Mouse (Mus musculus) stomach, embryonic 16.5 days (tissue): Measurements from ENCODE around the gene Apbb2. TPM values are rescaled to one million over a fixed set of nuclear protein-coding genes. Genes with fewer than 3 reads are reported as not detected.
A peak's percentile ranks its signal among the peaks of the same experiment; 100 is the strongest.

ENCODE experiments used
- ATAC-seq: fragments of 200-750 bp; cut with Nextera tagmentation; 2 replicates; pipeline ENCODE4 v1.8.0; 2017; ENCODE audit warnings: moderate number of reproducible peaks, moderate TSS enrichment; ENCODE audit not compliant: insufficient read depth, low FRiP score
- H3K27ac ChIP-seq: fragments of 300-500 bp; sonication (generic); 2 replicates; pipeline ENCODE4 v1.5.1; 2014; ENCODE audit warnings: low read length
- H3K27me3 ChIP-seq: fragments of 300-500 bp; sonication (generic); 2 replicates; pipeline ENCODE4 v1.6.1; 2014; ENCODE audit warnings: low read length, control low read depth, mixed read lengths; ENCODE audit not compliant: control insufficient read depth, insufficient read depth
- H3K36me3 ChIP-seq: fragments of 300-500 bp; sonication (generic); 2 replicates; pipeline ENCODE4 v1.6.1; 2014; ENCODE audit warnings: low read length; ENCODE audit not compliant: control insufficient read depth, insufficient read depth
- H3K4me1 ChIP-seq: fragments of 300-500 bp; sonication (generic); 2 replicates; pipeline ENCODE4 v1.6.1; 2014; ENCODE audit warnings: low read length, control low read depth, mixed read lengths; ENCODE audit not compliant: control insufficient read depth, insufficient read depth
- H3K4me2 ChIP-seq: fragments of 300-500 bp; sonication (generic); 2 replicates; pipeline ENCODE4 v1.6.1; 2014; ENCODE audit warnings: low read depth, low read length, mixed read lengths
- H3K4me3 ChIP-seq: fragments of 300-500 bp; sonication (generic); replicated peaks from 2 replicates; pipeline ENCODE4 v1.5.1; 2014; ENCODE audit warnings: mild to moderate bottlenecking, low read length
- H3K9ac ChIP-seq: fragments of 300-500 bp; sonication (generic); 2 replicates; pipeline ENCODE4 v1.6.1; 2014; ENCODE audit warnings: low read length
- H3K9me3 ChIP-seq: fragments of 300-500 bp; sonication (generic); replicated peaks from 2 replicates; pipeline ENCODE4 v1.6.1; 2016; ENCODE audit warnings: low read length, control low read depth; ENCODE audit not compliant: control insufficient read depth
- WGBS: fragments of 180-500 bp; shearing (Covaris S2); extraction: QIAGEN DNeasy Blood & Tissue Kit; methylation state at CpG from one replicate; pipeline ENCODE4 v1.1.7; 2014; 5-methylcytosine and 5-hydroxymethylcytosine counted together
- polyA plus RNA-seq: library from polyadenylated mRNA; unstranded; fragments of >200 nt; fragmentation: Nextera tagmentation; extraction: Ambion mirVana; gene quantifications from 2 replicates; pipeline ENCODE4 v1.2.1, GENCODE M21; 2015

Gene Apbb2
- polyA plus RNA-seq, 1 experiment from 2014 or later = 33.7 TPM

- 82% methylated on average over 4 of the region's 4 CpGs for WGBS
- H3K27ac ChIP-seq = no peak overlapping the region
These were observed 195.1 kb downstream of the Apbb2 start for GRCm38 (mm10) chr5:66423466-66423865.

GRCm38 (mm10) chr5:66421954-66422353, 196.6 kb downstream of the Apbb2 start:
- 77% methylated on average over 4 of the region's 4 CpGs for WGBS
- H3K4me1 ChIP-seq = no peaks in the 10 kb centered on the region
- H3K4me3 ChIP-seq = no peak overlapping the region
- H3K27ac ChIP-seq = no peak overlapping the region
- no peaks in the 10 kb centered on the region for H3K27me3 ChIP-seq
- H3K9ac ChIP-seq = no peak overlapping the region
- no peak overlapping the region for H3K4me2 ChIP-seq
- H3K36me3 ChIP-seq = no peaks in the 10 kb centered on the region
- no peaks in the 10 kb centered on the region for H3K9me3 ChIP-seq
- no peak for ATAC-seq

More at GRCm38 (mm10) chr5:66423466-66423865, 195.1 kb downstream of the Apbb2 start:
- H3K9me3 ChIP-seq = no peaks in the 10 kb centered on the region
- no peak overlapping the region for H3K4me3 ChIP-seq
- ATAC-seq = no peak
- no peaks in the 10 kb centered on the region for H3K36me3 ChIP-seq
- no peaks in the 10 kb centered on the region for H3K4me1 ChIP-seq
- H3K27me3 ChIP-seq = no peaks in the 10 kb centered on the region
- no peak overlapping the region for H3K4me2 ChIP-seq
- no peak overlapping the region for H3K9ac ChIP-seq

- ATAC-seq = no peak
- Histone ChIP-seq H3K4me1 (no peaks in the 10 kb centered on the region), H3K27ac (no peak overlapping the region), H3K9ac (no peak overlapping the region), H3K27me3 (no peaks in the 10 kb centered on the region), H3K4me2 (no peak overlapping the region), H3K36me3 (no peaks in the 10 kb centered on the region), H3K4me3 (no peak overlapping the region), H3K9me3 (no peaks in the 10 kb centered on the region)
- WGBS = 78% methylated on average over 15 of the region's 15 CpGs
These were observed 197.4 kb downstream of the Apbb2 start for GRCm38 (mm10) chr5:66421230-66421629.

GRCm38 (mm10) chr5:66420011-66420410, 198.6 kb downstream of the Apbb2 start:
- H3K4me3 ChIP-seq = no peak overlapping the region
- H3K9ac ChIP-seq = no peak overlapping the region
- 73% methylated on average over 7 of the region's 7 CpGs for WGBS
- H3K36me3 ChIP-seq = no peaks in the 10 kb centered on the region
- H3K4me2 ChIP-seq = no peak overlapping the region
- H3K4me1 ChIP-seq = no peaks in the 10 kb centered on the region
- H3K27me3 ChIP-seq = no peaks in the 10 kb centered on the region
- H3K9me3 ChIP-seq = no peaks in the 10 kb centered on the region
- H3K27ac ChIP-seq = no peak overlapping the region
- ATAC-seq = no peak

- H3K4me3 ChIP-seq = no peak overlapping the region
- no peaks in the 10 kb centered on the region for H3K4me1 ChIP-seq
- H3K9me3 ChIP-seq = no peaks in the 10 kb centered on the region
- no peak overlapping the region for H3K4me2 ChIP-seq
- WGBS = 35% methylated on average over 8 of the region's 8 CpGs
- no peaks in the 10 kb centered on the region for H3K36me3 ChIP-seq
- H3K9ac ChIP-seq = no peak overlapping the region
- no peaks in the 10 kb centered on the region for H3K27me3 ChIP-seq
- ATAC-seq = peak; percentile 40; the same call in 1 of the 2 replicates
- H3K27ac ChIP-seq = no peak overlapping the region
These were observed 201.3 kb downstream of the Apbb2 start for GRCm38 (mm10) chr5:66417289-66417688.

GRCm38 (mm10) chr5:66415700-66416543, 202.7 kb downstream of the Apbb2 start:
- Histone ChIP-seq H3K4me1 (no peaks in the 10 kb centered on the region), H3K4me3 (no peak overlapping the region), H3K36me3 (no peaks in the 10 kb centered on the region), H3K9me3 (no peaks in the 10 kb centered on the region), H3K4me2 (no peak overlapping the region), H3K27me3 (no peaks in the 10 kb centered on the region), H3K27ac (no peak overlapping the region), H3K9ac (no peak overlapping the region)
- ATAC-seq = no peak
- WGBS = 65% methylated on average over 7 of the region's 7 CpGs

- Histone ChIP-seq H3K9ac (no peak overlapping the region), H3K9me3 (no peaks in the 10 kb centered on the region), H3K4me2 (no peak overlapping the region), H3K4me1 (no peaks in the 10 kb centered on the region), H3K27me3 (no peaks in the 10 kb centered on the region), H3K4me3 (no peak overlapping the region), H3K36me3 (no peaks in the 10 kb centered on the region), H3K27ac (no peak overlapping the region)
- 71% methylated on average over 9 of the region's 9 CpGs for WGBS
- no peak for ATAC-seq
These were observed 203.4 kb downstream of the Apbb2 start for GRCm38 (mm10) chr5:66415033-66415697.

GRCm38 (mm10) chr5:66413402-66413801, 205.2 kb downstream of the Apbb2 start:
- Histone ChIP-seq H3K4me1 (no peaks in the 10 kb centered on the region), H3K9me3 (no peaks in the 10 kb centered on the region), H3K4me3 (no peak overlapping the region), H3K27ac (no peak overlapping the region), H3K27me3 (no peaks in the 10 kb centered on the region), H3K9ac (no peak overlapping the region), H3K4me2 (no peak overlapping the region), H3K36me3 (no peaks in the 10 kb centered on the region)
- ATAC-seq = no peak
- WGBS = 61% methylated on average over 5 of the region's 5 CpGs

GRCm38 (mm10) chr5:66412821-66413220, 205.8 kb downstream of the Apbb2 start:
- no peak overlapping the region for H3K27ac ChIP-seq
- ATAC-seq = no peak
- H3K4me1 ChIP-seq = no peaks in the 10 kb centered on the region
- no peaks in the 10 kb centered on the region for H3K36me3 ChIP-seq
- H3K27me3 ChIP-seq = no peaks in the 10 kb centered on the region
- no peak overlapping the region for H3K4me2 ChIP-seq
- no peak overlapping the region for H3K4me3 ChIP-seq
- no peak overlapping the region for H3K9ac ChIP-seq
- H3K9me3 ChIP-seq = no peaks in the 10 kb centered on the region
- WGBS = 75% methylated on average over 3 of the region's 3 CpGs
